14 mouse cellular contexts compared by ENCODE assay signal in the genomic region with DNA sequence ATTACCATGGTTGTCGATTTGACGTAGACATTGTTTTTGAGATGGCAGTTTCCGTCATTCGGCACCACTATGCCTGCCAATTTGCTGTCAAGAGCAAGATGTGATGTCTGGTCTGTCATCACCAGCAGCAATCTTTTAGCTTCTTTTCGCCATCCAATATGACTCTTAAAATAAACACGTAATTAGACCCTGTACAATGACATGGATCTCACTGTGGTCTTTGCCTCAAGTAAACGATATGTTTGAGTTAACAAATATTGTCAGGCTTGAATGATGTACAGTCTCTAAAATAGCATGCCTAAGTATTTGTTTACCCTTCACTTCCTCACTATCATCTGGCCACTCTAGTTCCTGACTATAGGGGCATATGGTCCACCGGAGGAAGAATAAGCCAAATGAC.
"Had no signal": no experiment of that assay in that cellular context is flagged by ENCODE, and none has a peak within 500 bp of the region (broad histone marks: within the 10 kb centered on the region; RNA-seq: fewer than 3 reads in every experiment).

No protein-coding gene starts in this region.

- H3K9me3 ChIP-seq: limb, embryonic 12.5 days; liver, embryonic 13.5 days; midbrain, embryonic 13.5 days; stomach, embryonic 15.5 days had no signal

- ATAC-seq: liver, postnatal 0 days; midbrain, embryonic 13.5 days had no signal

- H3K9ac ChIP-seq: limb, embryonic 12.5 days; liver, embryonic 13.5 days; liver, postnatal 0 days; midbrain, embryonic 13.5 days; stomach, embryonic 15.5 days had no signal

- H3K27ac ChIP-seq: layer of hippocampus, adult 2 months; limb, embryonic 12.5 days; liver, embryonic 13.5 days; midbrain, embryonic 13.5 days; stomach, embryonic 15.5 days had no signal

- H3K4me2 ChIP-seq: limb, embryonic 12.5 days; liver, embryonic 13.5 days; midbrain, embryonic 13.5 days; stomach, embryonic 15.5 days had no signal

- H3K27me3 ChIP-seq: limb, embryonic 12.5 days; liver, embryonic 13.5 days; midbrain, embryonic 13.5 days; stomach, embryonic 15.5 days had no signal

- H3K4me3 ChIP-seq: layer of hippocampus, adult 2 months; limb, embryonic 12.5 days; liver, embryonic 13.5 days; midbrain, embryonic 13.5 days; stomach, embryonic 15.5 days had no signal

- DNase-seq: kidney, adult 11 months; kidney, adult 9 months; kidney, postnatal 10 days; kidney, postnatal 4 days; liver; liver, embryonic 13.5 days; liver, postnatal 0 days; right cerebral cortex, postnatal 4 days; thymus, adult 2 months; thymus, postnatal 25 days had no signal

- H3K36me3 ChIP-seq: liver, embryonic 13.5 days; stomach, embryonic 15.5 days had no signal

- H3K4me1 ChIP-seq: liver, embryonic 13.5 days; midbrain, embryonic 13.5 days; stomach, embryonic 15.5 days had no signal
